Mouse (Mus musculus) liver, embryonic 15.5 days (tissue): ENCODE data around the gene Spire2. TPM values are rescaled to one million over a fixed set of nuclear protein-coding genes. Genes with fewer than 3 reads are reported as not detected.
"Not testable (repeated sequence)": the region's sequence is repeated elsewhere in the genome, so short reads cannot be mapped to it uniquely, and the experiment has no call there.

Experiments
- ATAC-seq: fragments of 200-750 bp; cut with Nextera tagmentation; 2 replicates; pipeline ENCODE4 v1.8.0; 2017; ENCODE audit warnings: moderate number of reproducible peaks, mild to moderate bottlenecking, moderate library complexity; ENCODE audit not compliant: insufficient read depth
- H3K27ac ChIP-seq: fragments of 300-500 bp; sonication (generic); replicated peaks from 2 replicates; pipeline ENCODE4 v1.5.1; 2015; ENCODE audit warnings: mild to moderate bottlenecking, inconsistent platforms
- H3K27me3 ChIP-seq: fragments of 300-500 bp; sonication (generic); 2 replicates; pipeline ENCODE4 v1.6.1; 2015; ENCODE audit warnings: mild to moderate bottlenecking, inconsistent platforms
- H3K36me3 ChIP-seq: fragments of 300-500 bp; sonication (generic); replicated peaks from 2 replicates; pipeline ENCODE4 v1.6.1; 2015; ENCODE audit warnings: moderate library complexity, mild to moderate bottlenecking, inconsistent platforms
- H3K4me1 ChIP-seq: fragments of 300-500 bp; sonication (generic); replicated peaks from 2 replicates; pipeline ENCODE4 v1.6.1; 2015; ENCODE audit warnings: inconsistent platforms
- H3K4me2 ChIP-seq: fragments of 300-500 bp; sonication (generic); 2 replicates; pipeline ENCODE4 v1.6.1; 2015; ENCODE audit warnings: moderate library complexity, mild to moderate bottlenecking, inconsistent platforms
- H3K4me3 ChIP-seq: fragments of 300-500 bp; sonication (generic); replicated peaks from 2 replicates; pipeline ENCODE4 v1.5.1; 2015; ENCODE audit warnings: mild to moderate bottlenecking, inconsistent platforms
- H3K9ac ChIP-seq: fragments of 300-500 bp; sonication (generic); 2 replicates; pipeline ENCODE4 v1.6.1; 2015; ENCODE audit warnings: moderate library complexity, mild to moderate bottlenecking, inconsistent platforms
- H3K9me3 ChIP-seq: fragments of 300-500 bp; sonication (generic); replicated peaks from 2 replicates; pipeline ENCODE4 v1.6.1; 2016; ENCODE audit warnings: inconsistent platforms
- WGBS: fragments of 180-500 bp; shearing (Covaris S2); methylation state at CpG from one replicate; pipeline ENCODE4 v1.1.7; 2015; ENCODE audit warnings: mixed read lengths; ENCODE audit not compliant: insufficient replicate concordance; 5-methylcytosine and 5-hydroxymethylcytosine counted together
- polyA plus RNA-seq: library from polyadenylated mRNA; unstranded; fragments of >200 nt; fragmentation: Nextera tagmentation; extraction: Ambion mirVana; gene quantifications from 2 replicates; pipeline ENCODE4 v1.2.1, GENCODE M21; 2015

The Spire2 gene
- polyA plus RNA-seq = 3.0 and 3.4 TPM in 2 replicates

DNA sequence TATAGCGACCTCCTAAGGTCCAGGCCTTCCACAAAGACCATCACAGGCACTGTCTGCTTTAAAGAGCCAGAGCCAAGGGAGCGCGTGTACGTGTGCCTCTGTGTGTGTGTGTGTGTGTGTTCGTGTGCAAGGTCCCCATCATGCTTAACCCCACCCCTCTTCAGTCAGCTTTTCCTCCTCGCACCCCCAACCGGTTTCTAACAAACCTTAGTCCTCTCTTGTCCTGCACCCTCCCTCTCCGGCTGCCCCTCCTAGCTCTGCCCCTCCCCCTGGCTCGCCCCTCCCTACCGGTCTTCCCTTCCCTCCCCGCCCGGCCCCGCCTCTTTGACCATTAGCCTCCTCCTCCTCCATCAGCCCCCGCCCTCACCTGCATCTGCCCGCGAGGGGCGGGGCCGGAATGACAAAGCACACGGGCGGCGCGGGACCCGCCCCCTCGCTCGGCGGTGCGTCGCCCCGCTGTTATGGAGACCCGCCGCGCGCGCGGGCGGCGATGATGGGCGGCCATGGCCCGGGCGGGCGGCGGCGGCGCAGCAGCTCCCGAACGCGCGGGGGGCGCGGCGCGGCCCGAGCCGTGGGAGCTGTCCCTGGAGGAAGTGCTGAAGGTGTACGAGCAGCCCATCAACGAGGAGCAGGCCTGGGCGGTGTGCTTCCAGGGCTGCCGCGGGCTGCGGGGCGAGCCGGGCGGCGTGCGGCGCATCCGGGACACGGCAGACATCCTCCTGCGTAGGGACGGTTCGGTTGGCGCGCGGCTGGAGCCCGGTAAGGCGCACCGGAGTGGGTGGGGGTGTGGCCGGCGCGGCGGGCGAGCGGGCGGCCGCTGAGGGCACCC is at the start of gene Spire2:
TSS of gene Spire2 (plus strand) at position 452 of the 829 bp plus-strand sequence.
- ATAC-seq = peak; percentile 81
- H3K4me3 ChIP-seq = peak within 1 kb of the TSS; percentile 70
- H3K4me1 ChIP-seq = peaks cover 65% of the 10 kb centered on the region
- no peaks in the 10 kb centered on the region for H3K36me3 ChIP-seq
- WGBS = under 1% methylated on average over 79 of the region's 85 CpGs
- H3K27me3 ChIP-seq = peaks cover 23% of the 10 kb centered on the region
- peak within 1 kb of the TSS; percentile 66 for H3K27ac ChIP-seq
- peak within 1 kb of the TSS; percentile 97 for H3K4me2 ChIP-seq
- H3K9me3 ChIP-seq = no peaks in the 10 kb centered on the region
- H3K9ac ChIP-seq = peak within 1 kb of the TSS; percentile 62

DNA sequence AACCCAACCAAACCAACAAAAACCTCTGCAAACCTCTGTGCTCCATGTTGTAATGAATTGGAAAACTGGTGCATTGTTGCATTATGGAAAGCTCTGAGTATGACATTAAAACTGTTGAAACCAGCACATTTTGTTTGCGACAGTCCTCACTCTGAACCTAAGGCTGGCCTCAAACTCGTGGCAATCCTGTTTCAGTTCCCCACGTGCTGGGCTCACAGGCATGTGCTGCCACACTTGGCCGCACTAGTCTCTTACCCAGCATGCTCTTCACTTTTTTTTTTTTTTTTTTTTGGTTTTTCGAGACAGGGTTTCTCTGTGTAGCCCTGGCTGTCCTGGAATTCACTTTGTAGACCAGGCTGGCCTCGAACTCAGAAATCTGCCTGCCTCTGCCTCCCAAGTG is 49.5 kb upstream of the Spire2 start:
- not testable (repeated sequence) for H3K4me1 ChIP-seq, H3K9me3 ChIP-seq, ATAC-seq, H3K4me3 ChIP-seq, H3K27me3 ChIP-seq, H3K9ac ChIP-seq, H3K27ac ChIP-seq
- Histone ChIP-seq H3K4me2 (0 out of 2 replicates have a peak overlapping the region, but pooled peaks have one; percentile 11), H3K36me3 (peaks cover 50% of the 10 kb centered on the region)
- WGBS = 78% methylated on average over 5 of the region's 6 CpGs

GRCm38 (mm10) chr8:123283991-123284390 is 48.5 kb upstream of the Spire2 start:
- no peaks in the 10 kb centered on the region for H3K9me3 ChIP-seq
- no peak overlapping the region for H3K4me3 ChIP-seq
- H3K9ac ChIP-seq = no peak overlapping the region
- no peaks in the 10 kb centered on the region for H3K27me3 ChIP-seq
- ATAC-seq = no peak
- no peaks in the 10 kb centered on the region; the same call in 1 of the 2 replicates for H3K4me1 ChIP-seq
- 79% methylated on average over 7 of the region's 7 CpGs for WGBS
- H3K4me2 ChIP-seq = peak overlapping the region; percentile 2; the same call in 1 of the 2 replicates
- no peak overlapping the region for H3K27ac ChIP-seq
- peaks cover 53% of the 10 kb centered on the region for H3K36me3 ChIP-seq

DNA sequence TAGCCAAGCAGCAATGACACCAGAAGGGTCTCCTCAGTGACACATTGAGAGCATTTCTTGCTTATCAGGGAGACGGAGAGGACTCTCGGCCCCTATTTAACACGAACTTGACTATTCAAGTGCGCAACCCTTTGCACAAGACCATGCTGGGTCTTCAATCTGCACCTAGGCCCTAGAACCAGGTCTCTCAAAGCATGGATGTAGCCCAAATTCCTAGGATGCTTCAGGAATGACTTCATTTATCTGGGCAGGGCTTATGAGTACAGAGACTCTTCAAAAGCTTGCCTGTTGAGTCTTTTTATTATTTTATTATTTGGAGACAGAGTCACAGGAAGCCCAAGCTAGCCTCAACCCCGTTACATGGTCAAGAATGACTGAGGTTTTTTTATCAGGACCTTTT is 48.0 kb upstream of the Spire2 start:
- WGBS = 77% methylated on average over 5 of the region's 5 CpGs
- Histone ChIP-seq H3K36me3 (peaks cover 58% of the 10 kb centered on the region), H3K9me3 (no peaks in the 10 kb centered on the region)

DNA sequence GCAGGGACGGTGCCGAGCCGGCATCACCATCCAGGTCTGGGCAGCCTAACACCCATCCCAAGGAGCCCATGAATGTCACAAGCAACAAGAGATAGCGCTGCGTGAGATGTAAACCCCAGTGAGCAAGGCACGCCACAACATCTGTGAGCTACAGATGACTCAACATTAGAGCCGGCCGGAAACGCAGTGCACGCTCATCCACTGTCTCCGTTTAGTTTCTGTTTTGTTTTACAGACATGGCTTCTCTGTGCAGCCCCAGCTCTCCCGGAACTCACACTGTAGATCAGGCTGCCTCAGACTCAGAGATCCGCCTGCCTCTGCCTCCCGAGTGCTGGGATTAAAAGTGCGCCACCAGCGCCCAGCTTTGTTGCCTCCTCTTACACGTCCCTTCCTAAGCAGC is 45.2 kb upstream of the Spire2 start:
- Histone ChIP-seq H3K4me2 (no peak overlapping the region), H3K27me3 (no peaks in the 10 kb centered on the region), H3K9ac (no peak overlapping the region), H3K36me3 (peaks cover 59% of the 10 kb centered on the region), H3K4me1 (no peaks in the 10 kb centered on the region; the same call in 1 of the 2 replicates), H3K9me3 (no peaks in the 10 kb centered on the region), H3K4me3 (no peak overlapping the region), H3K27ac (no peak overlapping the region)
- ATAC-seq = no peak
- WGBS = 84% methylated on average over 17 of the region's 17 CpGs

More for the DNA sequence above, 48.0 kb upstream of the Spire2 start:
- no peaks in the 10 kb centered on the region; the same call in 1 of the 2 replicates for H3K4me1 ChIP-seq
- no peak overlapping the region for H3K4me2 ChIP-seq
- no peak for ATAC-seq
- H3K27me3 ChIP-seq = no peaks in the 10 kb centered on the region
- H3K27ac ChIP-seq = no peak overlapping the region
- no peak overlapping the region for H3K4me3 ChIP-seq
- no peak overlapping the region for H3K9ac ChIP-seq

DNA sequence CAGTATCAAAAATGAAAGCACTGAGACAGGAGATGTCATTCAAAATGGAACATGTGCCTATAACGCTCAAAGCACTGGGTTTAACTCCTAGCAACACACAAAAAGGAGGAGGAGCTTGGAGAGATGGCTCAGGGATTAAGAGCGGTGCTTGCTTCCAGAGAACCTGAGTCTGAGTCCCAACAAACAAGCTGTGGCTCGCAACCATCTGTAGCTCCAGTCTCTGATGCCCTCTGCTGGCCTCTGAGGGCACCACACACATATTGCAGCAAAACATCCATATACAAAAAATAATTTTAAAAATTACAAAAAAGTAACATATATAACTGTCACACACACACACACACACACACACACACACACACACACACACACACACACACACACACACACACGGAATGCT is 42.3 kb upstream of the Spire2 start:
- H3K9ac ChIP-seq = no peak overlapping the region
- peaks cover 65% of the 10 kb centered on the region for H3K36me3 ChIP-seq
- no peak overlapping the region for H3K4me3 ChIP-seq
- WGBS = 73% methylated on average over 4 of the region's 4 CpGs
- no peaks in the 10 kb centered on the region for H3K9me3 ChIP-seq
- no peaks in the 10 kb centered on the region for H3K4me1 ChIP-seq
- no peak overlapping the region for H3K27ac ChIP-seq
- H3K27me3 ChIP-seq = no peaks in the 10 kb centered on the region
- ATAC-seq = no peak
- H3K4me2 ChIP-seq = no peak overlapping the region

GRCm38 (mm10) chr8:123290679-123291078 is 41.8 kb upstream of the Spire2 start:
- H3K4me2 ChIP-seq = no peak overlapping the region
- WGBS = 81% methylated on average over 8 of the region's 8 CpGs
- H3K36me3 ChIP-seq = peaks cover 65% of the 10 kb centered on the region

GRCm38 (mm10) chr8:123291716-123292115 is 40.8 kb upstream of the Spire2 start:
- no peak overlapping the region for H3K4me2 ChIP-seq
- 79% methylated on average over 8 of the region's 8 CpGs for WGBS
- H3K9me3 ChIP-seq = no peaks in the 10 kb centered on the region
- peaks cover 68% of the 10 kb centered on the region for H3K36me3 ChIP-seq
- no peak overlapping the region for H3K27ac ChIP-seq
- no peak overlapping the region for H3K4me3 ChIP-seq
- H3K9ac ChIP-seq = no peak overlapping the region
- no peak for ATAC-seq
- no peaks in the 10 kb centered on the region for H3K4me1 ChIP-seq
- H3K27me3 ChIP-seq = no peaks in the 10 kb centered on the region

More at GRCm38 (mm10) chr8:123290679-123291078, 41.8 kb upstream of the Spire2 start:
- Histone ChIP-seq H3K9ac (no peak overlapping the region), H3K4me1 (no peaks in the 10 kb centered on the region), H3K27ac (no peak overlapping the region), H3K4me3 (no peak overlapping the region), H3K27me3 (no peaks in the 10 kb centered on the region), H3K9me3 (no peaks in the 10 kb centered on the region)
- ATAC-seq = no peak

DNA sequence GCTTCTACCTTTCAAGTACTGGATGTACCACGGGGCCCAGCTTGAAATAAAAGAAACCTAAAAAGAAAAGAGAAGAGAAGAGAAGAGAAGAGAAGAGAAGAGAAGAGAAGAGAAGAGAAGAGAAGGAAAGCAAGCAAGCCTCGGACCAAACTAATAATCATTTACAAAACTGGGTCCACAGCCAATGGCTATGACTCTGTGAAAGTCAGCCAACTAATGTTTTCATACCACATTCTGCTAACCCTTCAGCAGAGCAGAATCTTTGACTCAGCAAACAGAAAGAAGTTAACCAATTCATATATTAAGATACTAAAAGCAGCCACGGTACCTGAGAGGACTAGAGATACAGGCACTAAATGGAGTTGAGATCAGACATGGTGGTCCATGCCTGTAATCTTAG is 40.2 kb upstream of the Spire2 start:
- Histone ChIP-seq H3K9me3 (no peaks in the 10 kb centered on the region), H3K27ac (no peak overlapping the region), H3K27me3 (no peaks in the 10 kb centered on the region), H3K4me2 (no peak overlapping the region), H3K9ac (no peak overlapping the region), H3K36me3 (peaks cover 68% of the 10 kb centered on the region), H3K4me1 (no peaks in the 10 kb centered on the region), H3K4me3 (no peak overlapping the region)
- 69% methylated on average over 3 of the region's 3 CpGs for WGBS
- ATAC-seq = no peak

DNA sequence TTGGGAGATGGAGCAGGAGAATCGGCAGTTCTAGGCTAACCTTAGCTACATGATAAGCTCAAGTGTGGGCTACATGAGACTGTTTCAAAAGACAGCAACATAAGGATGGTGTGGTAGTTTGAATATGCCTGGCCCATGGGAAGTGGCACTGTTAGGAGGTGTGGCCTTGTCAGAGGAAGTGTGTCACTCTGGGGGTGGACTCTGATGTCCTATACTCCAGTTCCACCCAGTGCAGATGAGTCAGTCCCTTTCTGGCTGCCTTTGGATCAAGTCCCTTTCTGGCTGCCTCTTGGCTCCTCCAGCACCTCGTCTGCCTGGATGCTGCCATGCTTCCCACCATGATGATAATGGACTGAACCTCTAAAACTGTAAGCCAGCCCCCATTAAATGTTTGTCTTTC is 39.7 kb upstream of the Spire2 start:
- H3K27ac ChIP-seq = no peak overlapping the region

DNA sequence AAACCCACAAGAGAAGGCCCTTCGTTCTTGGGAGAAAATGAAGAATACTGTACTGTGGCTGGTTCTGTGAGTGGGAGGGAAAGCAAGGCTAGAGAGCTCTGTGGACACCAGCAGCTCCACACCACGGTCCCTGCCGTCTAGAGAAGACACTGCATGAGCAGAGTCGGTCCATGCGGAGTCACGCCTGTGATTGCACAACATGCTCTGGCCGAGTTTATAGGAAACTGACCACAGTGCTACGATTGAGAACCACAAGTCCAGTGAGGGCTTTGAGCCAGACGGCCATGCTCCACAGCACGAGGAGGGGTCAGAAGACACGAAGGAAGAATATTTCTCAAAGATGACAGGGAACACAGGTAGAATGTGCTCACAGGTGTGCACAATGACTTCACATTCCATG is 34.2 kb upstream of the Spire2 start:
- ATAC-seq = no peak
- Histone ChIP-seq H3K9me3 (no peaks in the 10 kb centered on the region), H3K27ac (no peak overlapping the region), H3K9ac (no peak overlapping the region), H3K4me1 (no peaks in the 10 kb centered on the region), H3K4me2 (no peak overlapping the region), H3K4me3 (no peak overlapping the region), H3K36me3 (peaks cover 55% of the 10 kb centered on the region), H3K27me3 (no peaks in the 10 kb centered on the region)
- WGBS = 73% methylated on average over 11 of the region's 11 CpGs

More for the DNA sequence above, 39.7 kb upstream of the Spire2 start:
- Histone ChIP-seq H3K4me2 (no peak overlapping the region), H3K4me1 (no peaks in the 10 kb centered on the region), H3K27me3 (no peaks in the 10 kb centered on the region), H3K36me3 (peaks cover 69% of the 10 kb centered on the region), H3K9ac (no peak overlapping the region), H3K4me3 (no peak overlapping the region), H3K9me3 (no peaks in the 10 kb centered on the region)
- WGBS = 76% methylated on average over 2 of the region's 2 CpGs
- no peak for ATAC-seq
